ENCODE assay signal across 21 mouse cellular contexts in genomic region chr14:57996210-57996609, GRCm38 (mm10). TPM values are rescaled to one million over a fixed set of nuclear protein-coding genes. Genes with fewer than 3 reads are reported as not detected.
DNase-seq lines count a peak whose midpoint lies in the region; ATAC-seq and TF ChIP-seq lines count a peak whose summit lies in the region.
"Had no signal": no experiment of that assay in that cellular context is flagged by ENCODE, and none has a peak within 500 bp of the region (broad histone marks: within the 10 kb centered on the region; RNA-seq: fewer than 3 reads in every experiment).

No protein-coding gene starts in this region.

- no peak for TF ChIP-seq POLR2A in CH12.LX (IDR thresholded peaks at IDR 0.05; ENCODE audit: low read depth, low read length)
- no peak for TF ChIP-seq POLR2A in cerebellum, adult 2 months (IDR thresholded peaks at IDR 0.05; ENCODE audit: borderline replicate concordance, insufficient read depth, low read length)

- H3K4me3 ChIP-seq in gastrocnemius, adult 2 months, result no peak overlapping the region
- H3K4me3 ChIP-seq in liver, embryonic 11.5 days (ENCODE audit: low read depth, low read length), result no peak overlapping the region
- no peak overlapping the region for H3K4me3 ChIP-seq in CH12.LX (replicated peaks in 1 of 3; ENCODE audit: low read depth in 2 of 3, low read length in 2 of 3, poor library complexity in 1 of 3)
- H3K4me3 ChIP-seq in liver, postnatal 0 days (ENCODE audit: low read depth, low read length), result no peak overlapping the region
- H3K4me3 ChIP-seq in cerebellum, adult 2 months (replicated peaks; ENCODE audit: insufficient read depth, low read depth, low read length), result no peak overlapping the region
- H3K4me3 ChIP-seq in midbrain, embryonic 11.5 days (ENCODE audit: low read depth, low read length), result no peak overlapping the region
- H3K4me3 ChIP-seq: embryonic facial prominence, embryonic 10.5 days; forebrain, embryonic 13.5 days; hindbrain, embryonic 13.5 days; limb, embryonic 15.5 days; neural tube, embryonic 13.5 days had no signal

- peaks cover 22% of the 10 kb centered on the region for H3K79me2 ChIP-seq in CH12.LX (replicated peaks; ENCODE audit: control insufficient read depth, extremely low read depth, insufficient read depth, poor library complexity, severe bottlenecking)

- H3K36me3 ChIP-seq in liver, embryonic 11.5 days (ENCODE audit: control insufficient read depth, insufficient read depth, low read length), result no peaks in the 10 kb centered on the region
- peaks cover 6 to 34% of the 10 kb centered on the region in 2 experiments for H3K36me3 ChIP-seq in CH12.LX (replicated peaks in 1 of 2; ENCODE audit: control insufficient read depth in 1 of 2, insufficient read depth in 1 of 2, low read length in 1 of 2)
- no peaks in the 10 kb centered on the region for H3K36me3 ChIP-seq in liver, postnatal 0 days (replicated peaks; ENCODE audit: insufficient read depth, low read length)
- no peaks in the 10 kb centered on the region for H3K36me3 ChIP-seq in midbrain, embryonic 11.5 days (ENCODE audit: control insufficient read depth, insufficient read depth, low read length)

- H3K27ac ChIP-seq in gastrocnemius, adult 2 months, result no peak overlapping the region
- H3K27ac ChIP-seq in liver, embryonic 11.5 days (ENCODE audit: low read depth, low read length), result no peak overlapping the region
- H3K27ac ChIP-seq in CH12.LX (ENCODE audit: insufficient read depth, low read depth), result no peak overlapping the region
- no peak overlapping the region for H3K27ac ChIP-seq in liver, postnatal 0 days (ENCODE audit: low read depth)
- H3K27ac ChIP-seq in cerebellum, adult 2 months (ENCODE audit: insufficient read depth, low read length), result no peak overlapping the region
- no peak overlapping the region for H3K27ac ChIP-seq in midbrain, embryonic 11.5 days (ENCODE audit: low read depth, low read length)
- H3K27ac ChIP-seq: embryonic facial prominence, embryonic 10.5 days; forebrain, embryonic 13.5 days; hindbrain, embryonic 13.5 days; limb, embryonic 15.5 days; neural tube, embryonic 13.5 days had no signal

- no peak for DNase-seq in gastrocnemius, adult 2 months
- DNase-seq in gastrocnemius, adult 8-10 months (ENCODE audit: low spot score in 2 of 2), result no peak
- peak; percentile 16 for DNase-seq in liver
- no peak for DNase-seq in liver, embryonic 11.5 days (ENCODE audit: low spot score)
- no peak for DNase-seq in CH12.LX (ENCODE audit: extremely low read depth)
- no peak for DNase-seq in liver, postnatal 0 days
- no peak for DNase-seq in cerebellum, adult 2 months
- DNase-seq in midbrain, embryonic 11.5 days (ENCODE audit: low spot score, missing footprints), result no peak
- DNase-seq: B cell, adult 2 months; cerebellum, adult 11-12 months; cerebellum, postnatal 36 days; heart, adult 18-20 months; heart, postnatal 10 days; kidney, adult 9 months; kidney, postnatal 4 days; right cerebral cortex, postnatal 4 days had no signal

- peak; percentile 21; the same call in 1 of the 2 replicates for TF ChIP-seq CTCF in gastrocnemius, adult 2 months (IDR thresholded peaks at IDR 0.05)
- TF ChIP-seq CTCF in CH12.LX (conservative IDR thresholded peaks at IDR 0.05 in 1 of 2, IDR thresholded peaks at IDR 0.05 in 1 of 2; ENCODE audit: low read depth in 2 of 2, low read length in 2 of 2), result peak in 1 of 2 experiments; percentile 28; a peak in 1 of 4 replicates
- TF ChIP-seq CTCF in liver, postnatal 0 days (IDR thresholded peaks at IDR 0.05; ENCODE audit: low read depth), result peak; percentile 48
- TF ChIP-seq CTCF in cerebellum, adult 2 months (IDR thresholded peaks at IDR 0.05; ENCODE audit: borderline replicate concordance, insufficient read depth, low read depth, low read length), result no peak

- intact Hi-C loops in gastrocnemius, adult 2 months (cut with DNase I), result no loop called here

- in situ Hi-C loops in CH12.LX (cut with MboI; ENCODE audit: low pct_ligation_motif_present, low pct_unique_long_range_greater_than_20kb, low sequenced_read_pairs), result no loop called here

- no peak for ATAC-seq in liver, embryonic 11.5 days (replicated peaks; ENCODE audit: low FRiP score)
- ATAC-seq in liver, postnatal 0 days, result no peak
- ATAC-seq in midbrain, embryonic 11.5 days (ENCODE audit: low FRiP score), result no peak
- ATAC-seq: forebrain, embryonic 13.5 days had no signal

- TF ChIP-seq EP300 in CH12.LX (IDR thresholded peaks at IDR 0.05; ENCODE audit: low read length), result no peak
- no peak for TF ChIP-seq EP300 in liver, postnatal 0 days (IDR thresholded peaks at IDR 0.05; ENCODE audit: low read depth)

- H3K27me3 ChIP-seq in liver, embryonic 11.5 days (replicated peaks; ENCODE audit: control insufficient read depth, insufficient read depth, low read length), result no peaks in the 10 kb centered on the region
- no peaks in the 10 kb centered on the region for H3K27me3 ChIP-seq in CH12.LX (replicated peaks)
- H3K27me3 ChIP-seq in liver, postnatal 0 days (ENCODE audit: insufficient read depth, low read length), result no peaks in the 10 kb centered on the region
- no peaks in the 10 kb centered on the region; the same call in 1 of the 2 replicates for H3K27me3 ChIP-seq in cerebellum, adult 2 months (ENCODE audit: control insufficient read depth, insufficient read depth, low read length)
- H3K27me3 ChIP-seq in midbrain, embryonic 11.5 days (ENCODE audit: control insufficient read depth, insufficient read depth, low read length), result no peaks in the 10 kb centered on the region; the same call in 1 of the 2 replicates
- H3K27me3 ChIP-seq: forebrain, embryonic 13.5 days; limb, embryonic 15.5 days; neural tube, embryonic 13.5 days had no signal

- 88% methylated on average over 3 of the region's 3 CpGs for WGBS in liver, embryonic 11.5 days
- WGBS in liver, postnatal 0 days (ENCODE audit: insufficient replicate concordance), result 88% methylated on average over 3 of the region's 3 CpGs
- 92% methylated on average over 3 of the region's 3 CpGs for WGBS in cerebellum, adult 2 months
- 97% methylated on average over 3 of the region's 3 CpGs for WGBS in midbrain, embryonic 11.5 days

- no peak overlapping the region for H3K4me2 ChIP-seq in liver, embryonic 11.5 days
- no peak overlapping the region for H3K4me2 ChIP-seq in CH12.LX (ENCODE audit: insufficient read depth, low read depth, poor library complexity, severe bottlenecking)
- H3K4me2 ChIP-seq in liver, postnatal 0 days (ENCODE audit: low read depth, low read length), result no peak overlapping the region
- no peak overlapping the region for H3K4me2 ChIP-seq in midbrain, embryonic 11.5 days
- H3K4me2 ChIP-seq: forebrain, embryonic 13.5 days; hindbrain, embryonic 13.5 days; limb, embryonic 15.5 days; neural tube, embryonic 13.5 days had no signal

- dilution Hi-C loops in CH12.LX (cut with MboI; ENCODE audit: extremely low pct_ligation_motif_present, extremely low pct_unique_long_range_greater_than_20kb, low sequenced_read_pairs), result no loop called here

- TF ChIP-seq RAD21 in CH12.LX (IDR thresholded peaks at IDR 0.05; ENCODE audit: low read depth, low read length), result peak; percentile 1; the same call in 1 of the 2 replicates

- no peak overlapping the region for H3K9ac ChIP-seq in liver, embryonic 11.5 days (ENCODE audit: low read depth, low read length)
- H3K9ac ChIP-seq in CH12.LX (ENCODE audit: insufficient read depth, low read depth), result no peak overlapping the region
- H3K9ac ChIP-seq in liver, postnatal 0 days (replicated peaks), result no peak overlapping the region
- no peak overlapping the region for H3K9ac ChIP-seq in midbrain, embryonic 11.5 days (ENCODE audit: low read length)
- H3K9ac ChIP-seq: forebrain, embryonic 13.5 days; hindbrain, embryonic 13.5 days; limb, embryonic 15.5 days; neural tube, embryonic 13.5 days had no signal

- peaks cover 11% of the 10 kb centered on the region for H3K4me1 ChIP-seq in liver, embryonic 11.5 days (replicated peaks; ENCODE audit: control insufficient read depth, insufficient read depth, low read length)
- peaks cover 2 to 33% of the 10 kb centered on the region in 2 experiments for H3K4me1 ChIP-seq in CH12.LX (ENCODE audit: control insufficient read depth in 1 of 2, insufficient read depth in 2 of 2)
- peaks cover 18% of the 10 kb centered on the region for H3K4me1 ChIP-seq in liver, postnatal 0 days (ENCODE audit: insufficient read depth)
- no peaks in the 10 kb centered on the region for H3K4me1 ChIP-seq in cerebellum, adult 2 months (ENCODE audit: control insufficient read depth, insufficient read depth, low read length)
- H3K4me1 ChIP-seq in midbrain, embryonic 11.5 days (ENCODE audit: control insufficient read depth, insufficient read depth, low read length), result peaks cover 4% of the 10 kb centered on the region; the same call in 1 of the 2 replicates

- H3K9me3 ChIP-seq in liver, embryonic 11.5 days (ENCODE audit: control insufficient read depth, low read length), result no peaks in the 10 kb centered on the region
- no peaks in the 10 kb centered on the region for H3K9me3 ChIP-seq in CH12.LX (replicated peaks; ENCODE audit: low read length)
- H3K9me3 ChIP-seq in liver, postnatal 0 days (ENCODE audit: low read length), result 0 out of 2 replicates have a peak, but pooled peaks cover 2% of the 10 kb centered on the region
- no peaks in the 10 kb centered on the region for H3K9me3 ChIP-seq in midbrain, embryonic 11.5 days (ENCODE audit: control insufficient read depth, low read length)
- H3K9me3 ChIP-seq: embryonic facial prominence, embryonic 10.5 days; limb, embryonic 15.5 days; neural tube, embryonic 13.5 days had no signal

TF ChIP-seq in CH12.LX, 34 proteins besides CTCF, POLR2A, EP300 and RAD21:
- TF ChIP-seq MYC (IDR thresholded peaks at IDR 0.05; ENCODE audit: low read depth, low read length), result no peak
- no peak for TF ChIP-seq E2F4 (IDR thresholded peaks at IDR 0.05; ENCODE audit: insufficient replicate concordance, low read depth, low read length)
- TF ChIP-seq KAT2A (IDR thresholded peaks at IDR 0.05; ENCODE audit: insufficient replicate concordance, low read length), result no peak
- TF ChIP-seq CHD1 (IDR thresholded peaks at IDR 0.05; ENCODE audit: low read depth, low read length), result no peak
TF ChIP-seq in CH12.LX: peak in this region for 0.

RNA-seq across cellular contexts. Expression of gene Micu2, which starts 2.9 kb away (rescaled TPM):
- 10 to 100 TPM; 29.1 to 45.9 TPM for total RNA-seq in gastrocnemius, adult 2 months (2021)
- total RNA-seq in gastrocnemius, adult 8-10 months (2022), result 10 to 100 TPM; 38.7 to 43.9 (median 41.0) TPM
- 55.1 and 64.2 TPM in 2 replicates for polyA plus RNA-seq in liver, embryonic 11.5 days (2014; fragmentation: Nextera tagmentation; extraction: Ambion mirVana)
- total RNA-seq in CH12.LX (2012; rRNA removed), result 39.8 and 41.4 TPM in 2 replicates
- total RNA-seq in CH12.LX (2014; rRNA removed), result 62.5 and 71.6 TPM in 2 replicates
- 52.7 and 64.4 TPM in 2 replicates for polyA plus RNA-seq in CH12.LX (2012; ENCODE audit: insufficient read length, low read depth)
- 37.2 and 37.6 TPM in 2 replicates for polyA plus RNA-seq in liver, postnatal 0 days (2015; fragmentation: Nextera tagmentation; extraction: Ambion mirVana)
- polyA plus RNA-seq in cerebellum, adult 2 months (2012; rRNA removed), result 19.8 and 21.3 TPM in 2 replicates
- polyA plus RNA-seq in midbrain, embryonic 11.5 days (2014; fragmentation: Nextera tagmentation; extraction: Ambion mirVana), result 54.1 and 54.5 TPM in 2 replicates
